Mouse (Mus musculus) G1E (cell line): Measurements from ENCODE around the gene Cyp27a1.

Source experiments
- CTCF ChIP-seq: IDR thresholded peaks from 2 replicates; pipeline ENCODE4 v1.5.1; 2012; ENCODE audit warnings: low read depth, low read length, inconsistent platforms, mixed read lengths
- GATA1 ChIP-seq: IDR thresholded peaks from 2 replicates; pipeline ENCODE4 v1.6.1; 2012; ENCODE audit warnings: borderline replicate concordance, low read length, inconsistent platforms, mixed read lengths
- TAL1 ChIP-seq: conservative IDR thresholded peaks from 2 replicates; pipeline ENCODE4 v1.6.1; 2012; ENCODE audit warnings: low read depth, low read length, inconsistent platforms, mixed read lengths

GRCm38 (mm10) chr1:74740846-74741245 is 27.5 kb downstream of the Cyp27a1 start:
- TF ChIP-seq TAL1 (no peak), CTCF (no peak), GATA1 (no peak)
